Mouse (Mus musculus) lung, postnatal 0 days (tissue): ENCODE results near the gene Ptk7.

ENCODE experiments used
- CTCF ChIP-seq: IDR thresholded peaks from 2 replicates; pipeline ENCODE4 v1.5.1; 2016; ENCODE audit warnings: antibody characterized with exemption, mild to moderate bottlenecking
- EP300 ChIP-seq: IDR thresholded peaks from 2 replicates; pipeline ENCODE4 v1.6.1; 2016; ENCODE audit warnings: antibody characterized with exemption, mild to moderate bottlenecking, control low read depth

DNA sequence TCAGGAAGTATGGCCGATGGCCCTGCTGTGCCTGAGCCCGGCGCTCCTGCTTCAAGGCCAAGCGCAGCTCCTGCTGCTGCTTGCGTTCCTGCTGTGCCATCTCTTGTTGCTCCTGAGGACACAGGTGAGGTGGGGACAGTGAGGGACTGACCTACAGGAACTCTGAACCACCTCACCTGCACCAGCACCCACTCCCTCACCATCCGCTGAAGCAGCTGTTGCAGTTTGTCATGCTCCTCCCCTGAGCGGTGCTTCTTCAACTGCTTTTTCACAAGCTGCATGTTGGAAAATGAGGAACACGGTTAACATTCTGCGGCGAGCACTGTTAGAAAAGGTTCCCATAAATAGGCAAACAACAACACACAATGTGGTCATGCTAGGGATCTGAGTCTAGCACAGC lies 40.6 kb upstream of the Ptk7 start:
- TF ChIP-seq CTCF, result no peak
- no peak for TF ChIP-seq EP300
